Mouse (Mus musculus) thymus, adult 2 months (tissue): ENCODE measurements around the gene Tbc1d4.

Experiments used
- CTCF ChIP-seq: fragments of 200-500 bp; IDR thresholded peaks from 2 replicates; pipeline ENCODE4 v1.5.1; 2012; ENCODE audit warnings: mild to moderate bottlenecking, control low read depth, low read length, moderate library complexity, borderline replicate concordance; ENCODE audit not compliant: control insufficient read depth, poor library complexity, insufficient read depth; ENCODE audit errors: extremely low read depth
- POLR2A ChIP-seq: fragments of 200-500 bp; IDR thresholded peaks from 2 replicates; pipeline ENCODE4 v1.6.1; 2012; ENCODE audit warnings: mild to moderate bottlenecking, low read length, control low read depth, moderate library complexity; ENCODE audit not compliant: control insufficient read depth, poor library complexity, insufficient read depth; ENCODE audit errors: extremely low read depth

DNA sequence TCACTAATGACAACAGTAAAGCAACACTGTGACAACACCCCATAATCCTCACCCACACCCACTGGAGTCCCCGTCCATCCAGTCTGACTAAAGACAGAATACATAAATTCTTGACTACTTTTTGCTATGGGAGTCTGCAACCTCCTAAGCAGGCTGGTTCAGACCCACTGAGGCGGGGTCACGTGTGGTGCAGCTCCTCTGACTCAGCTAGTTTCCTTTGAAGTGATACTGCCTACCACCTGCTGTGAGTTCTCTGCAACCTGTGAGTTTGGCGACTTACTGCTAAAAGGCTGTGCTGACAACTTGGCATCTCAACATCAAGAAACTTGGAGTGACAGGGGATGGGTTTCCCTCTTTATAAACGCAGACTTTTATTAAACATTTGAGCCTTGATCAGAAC is 163.8 kb downstream of the Tbc1d4 start:
- no peak for TF ChIP-seq CTCF
- TF ChIP-seq POLR2A: no peak
